In the genomic region with DNA sequence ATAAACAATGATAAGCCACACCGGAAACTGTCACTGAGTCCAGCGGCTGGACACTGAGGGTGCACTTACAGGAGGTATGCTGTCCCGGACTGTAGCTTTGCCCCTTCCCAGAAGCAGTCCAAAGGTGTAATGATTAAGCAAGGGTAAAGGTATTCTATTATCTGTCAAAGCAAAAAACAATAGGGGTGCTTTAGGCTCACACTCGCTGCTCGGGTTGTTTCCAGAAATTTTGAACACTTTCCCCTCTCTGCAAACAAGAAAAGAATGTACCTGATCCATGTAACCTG, we compare ENCODE assay signal across 16 mouse cellular contexts. TPM values are rescaled to one million over a fixed set of nuclear protein-coding genes. Genes with fewer than 3 reads are reported as not detected.
DNase-seq lines count a peak whose midpoint lies in the region; ATAC-seq and TF ChIP-seq lines count a peak whose summit lies in the region.
"Had no signal": no experiment of that assay in that cellular context is flagged by ENCODE, and none has a peak within 500 bp of the region (broad histone marks: within the 10 kb centered on the region; RNA-seq: fewer than 3 reads in every experiment).

No protein-coding gene starts in this region.

- TF ChIP-seq POLR2A in kidney, adult 2 months (IDR thresholded peaks at IDR 0.05; ENCODE audit: low read depth, low read length) = no peak

- no peaks in the 10 kb centered on the region for H3K36me3 ChIP-seq in kidney, adult 2 months (ENCODE audit: control insufficient read depth, insufficient read depth, low read length)
- peaks cover 47% of the 10 kb centered on the region for H3K36me3 ChIP-seq in lung, embryonic 16.5 days (ENCODE audit: control insufficient read depth, insufficient read depth, low read length)
- peaks cover 28% of the 10 kb centered on the region for H3K36me3 ChIP-seq in forebrain, embryonic 14.5 days (ENCODE audit: control insufficient read depth, insufficient read depth, low read length)
- H3K36me3 ChIP-seq in neural tube, embryonic 14.5 days (ENCODE audit: control insufficient read depth, insufficient read depth, low read length) = peaks cover 22% of the 10 kb centered on the region

- TF ChIP-seq CTCF in kidney, adult 2 months (conservative IDR thresholded peaks at IDR 0.05; ENCODE audit: insufficient read depth, insufficient read length, low read depth, low read length) = no peak

- no peak overlapping the region for H3K9ac ChIP-seq in lung, embryonic 16.5 days (ENCODE audit: low read length)
- no peak overlapping the region for H3K9ac ChIP-seq in forebrain, embryonic 14.5 days (ENCODE audit: low read length)
- H3K9ac ChIP-seq in neural tube, embryonic 14.5 days (replicated peaks; ENCODE audit: low read depth, low read length) = no peak overlapping the region

- DNase-seq in kidney, adult 2 months = peak; percentile 58
- DNase-seq in kidney, postnatal 10 days = no peak
- DNase-seq in lung, postnatal 25 days (ENCODE audit: low spot score) = no peak
- no peak for DNase-seq in forebrain, embryonic 14.5 days (ENCODE audit: low spot score)
- DNase-seq in spleen, adult 12 weeks (ENCODE audit: low spot score) = no peak
- DNase-seq: cerebellum, postnatal 14 days; heart, adult 11 months; lung, adult 18-20 months; thymus, postnatal 4 days had no signal

- H3K4me1 ChIP-seq in kidney, adult 2 months (ENCODE audit: control insufficient read depth, insufficient read depth, low read length) = peaks cover 40% of the 10 kb centered on the region
- H3K4me1 ChIP-seq in lung, embryonic 16.5 days (replicated peaks; ENCODE audit: control insufficient read depth, insufficient read depth, low read length) = peaks cover 38% of the 10 kb centered on the region
- peaks cover 44% of the 10 kb centered on the region for H3K4me1 ChIP-seq in forebrain, embryonic 14.5 days (ENCODE audit: control insufficient read depth, insufficient read depth, low read length)
- H3K4me1 ChIP-seq in neural tube, embryonic 14.5 days (ENCODE audit: control insufficient read depth, insufficient read depth, low read length) = peaks cover 5% of the 10 kb centered on the region; the same call in 1 of the 2 replicates

- WGBS in kidney, adult 2 months = 27% methylated on average over 5 of the region's 5 CpGs
- WGBS in lung, embryonic 16.5 days = 19% methylated on average over 5 of the region's 5 CpGs
- WGBS in forebrain, embryonic 14.5 days = 5% methylated on average over 5 of the region's 5 CpGs
- WGBS in neural tube, embryonic 14.5 days = 35% methylated on average over 5 of the region's 5 CpGs

- no peak overlapping the region for H3K4me3 ChIP-seq in kidney, adult 2 months (ENCODE audit: insufficient read depth, low read depth, low read length)
- no peak overlapping the region for H3K4me3 ChIP-seq in lung, embryonic 16.5 days (ENCODE audit: low read length)
- H3K4me3 ChIP-seq in forebrain, embryonic 14.5 days (ENCODE audit: low read depth, low read length) = no peak overlapping the region
- H3K4me3 ChIP-seq in neural tube, embryonic 14.5 days (ENCODE audit: low read depth, low read length) = no peak overlapping the region
- H3K4me3 ChIP-seq: embryonic facial prominence, embryonic 10.5 days; erythroblast, embryonic 14.5 days; limb, embryonic 10.5 days; megakaryocyte, embryonic 14.5 days; myocyte had no signal

- H3K9me3 ChIP-seq in lung, embryonic 16.5 days (ENCODE audit: control insufficient read depth, low read length) = no peaks in the 10 kb centered on the region
- H3K9me3 ChIP-seq in forebrain, embryonic 14.5 days (replicated peaks; ENCODE audit: control insufficient read depth, low read length) = no peaks in the 10 kb centered on the region
- no peaks in the 10 kb centered on the region for H3K9me3 ChIP-seq in neural tube, embryonic 14.5 days (ENCODE audit: control insufficient read depth, low read length)
- H3K9me3 ChIP-seq: embryonic facial prominence, embryonic 10.5 days; limb, embryonic 10.5 days; megakaryocyte, embryonic 14.5 days had no signal

- H3K27ac ChIP-seq in kidney, adult 2 months (ENCODE audit: insufficient read depth, low read depth, low read length) = peak overlapping the region; percentile 48; the same call in 1 of the 2 replicates
- H3K27ac ChIP-seq in lung, embryonic 16.5 days (ENCODE audit: low read length) = peak overlapping the region; percentile 43; the same call in 1 of the 2 replicates
- H3K27ac ChIP-seq in forebrain, embryonic 14.5 days (ENCODE audit: low read depth, low read length) = peak overlapping the region; percentile 4; the same call in 1 of the 2 replicates
- H3K27ac ChIP-seq in neural tube, embryonic 14.5 days (ENCODE audit: low read depth, low read length) = peak overlapping the region; percentile 52; the same call in 1 of the 2 replicates
- H3K27ac ChIP-seq: embryonic facial prominence, embryonic 10.5 days; limb, embryonic 10.5 days had no signal

- no peak overlapping the region for H3K4me2 ChIP-seq in lung, embryonic 16.5 days (ENCODE audit: low read depth, low read length)
- peak overlapping the region; percentile 45 for H3K4me2 ChIP-seq in forebrain, embryonic 14.5 days (ENCODE audit: low read length)
- 0 out of 2 replicates have a peak overlapping the region, but pooled peaks have one; percentile 3 for H3K4me2 ChIP-seq in neural tube, embryonic 14.5 days (ENCODE audit: low read depth, low read length)

- H3K27me3 ChIP-seq in kidney, adult 2 months (replicated peaks; ENCODE audit: control insufficient read depth, insufficient read depth, low read length) = no peaks in the 10 kb centered on the region
- H3K27me3 ChIP-seq in lung, embryonic 16.5 days (ENCODE audit: control insufficient read depth, insufficient read depth, low read depth, low read length) = no peaks in the 10 kb centered on the region
- H3K27me3 ChIP-seq in forebrain, embryonic 14.5 days (replicated peaks; ENCODE audit: control insufficient read depth, insufficient read depth, low read length) = peaks cover 2% of the 10 kb centered on the region; the same call in 1 of the 2 replicates
- no peaks in the 10 kb centered on the region for H3K27me3 ChIP-seq in neural tube, embryonic 14.5 days (ENCODE audit: control insufficient read depth, insufficient read depth, low read length)
- H3K27me3 ChIP-seq: megakaryocyte, embryonic 14.5 days had no signal

- ATAC-seq in lung, embryonic 16.5 days (ENCODE audit: low read depth) = no peak
- peak; percentile 20; the same call in 1 of the 2 replicates for ATAC-seq in forebrain, embryonic 14.5 days
- ATAC-seq in neural tube, embryonic 14.5 days (ENCODE audit: low read depth) = no peak

RNA-seq across cellular contexts. Expression of gene Ptch1, which starts 28.5 kb away (rescaled TPM):
- polyA plus RNA-seq in kidney, adult 2 months (2012; rRNA removed) = 17.5 and 19.6 TPM in 2 replicates
- 33.4 and 34.2 TPM in 2 replicates for polyA plus RNA-seq in lung, embryonic 16.5 days (2015; fragmentation: Nextera tagmentation; extraction: Ambion mirVana)
- polyA plus RNA-seq in forebrain, embryonic 14.5 days (2014; fragmentation: Nextera tagmentation; extraction: Ambion mirVana) = 9.7 and 11.3 TPM in 2 replicates
- 26.4 and 28.7 TPM in 2 replicates for polyA plus RNA-seq in neural tube, embryonic 14.5 days (2014; fragmentation: Nextera tagmentation; extraction: Ambion mirVana)

RNA-seq across cellular contexts. Expression of gene Fancc, which starts 47.8 kb away (rescaled TPM):
- 9.0 and 9.8 TPM in 2 replicates for polyA plus RNA-seq in kidney, adult 2 months (2012; rRNA removed)
- polyA plus RNA-seq in lung, embryonic 16.5 days (2015; fragmentation: Nextera tagmentation; extraction: Ambion mirVana) = 26.7 and 27.8 TPM in 2 replicates
- 12.8 and 13.1 TPM in 2 replicates for polyA plus RNA-seq in forebrain, embryonic 14.5 days (2014; fragmentation: Nextera tagmentation; extraction: Ambion mirVana)
- 14.6 and 16.1 TPM in 2 replicates for polyA plus RNA-seq in neural tube, embryonic 14.5 days (2014; fragmentation: Nextera tagmentation; extraction: Ambion mirVana)
